Mouse (Mus musculus): Measurements from ENCODE around the gene Apol9b. TPM values are rescaled to one million over a fixed set of nuclear protein-coding genes. Genes with fewer than 3 reads are reported as not detected.
A peak's percentile ranks its signal among the peaks of the same experiment; 100 is the strongest.
"Not testable (repeated sequence)": the region's sequence is repeated elsewhere in the genome, so short reads cannot be mapped to it uniquely, and the experiment has no call there.

Apol9b gene
- total RNA-seq (2021), result under 1 TPM in 1 of 2 experiments, not detected in 1; 0.41 TPM

GRCm38 (mm10) chr15:77728739-77729138 lies at the start of gene Apol9b:
Apol9b (plus strand) TSS chr15:77729039.
- not testable (repeated sequence) for DNase-seq

- DNase-seq, result peak; percentile 71
Observed at GRCm38 (mm10) chr15:77683944-77684343, 44.9 kb upstream of the Apol9b start.

GRCm38 (mm10) chr15:77691532-77692311 lies 37.1 kb upstream of the Apol9b start:
- not testable (repeated sequence) for DNase-seq

- peak; percentile 28 for DNase-seq
Observed at GRCm38 (mm10) chr15:77694687-77695295, 34.0 kb upstream of the Apol9b start.

- DNase-seq, result not testable (repeated sequence)
Observed at GRCm38 (mm10) chr15:77698656-77699055, 30.2 kb upstream of the Apol9b start, which contains the start of gene Apol7e. Apol7e (plus strand) TSS chr15:77698857.

GRCm38 (mm10) chr15:77705306-77705705 lies 23.5 kb upstream of the Apol9b start:
- not testable (repeated sequence) for DNase-seq

GRCm38 (mm10) chr15:77708936-77709335 lies 19.9 kb upstream of the Apol9b start:
- DNase-seq, result not testable (repeated sequence)

GRCm38 (mm10) chr15:77718240-77718639 lies 10.6 kb upstream of the Apol9b start:
- not testable (repeated sequence) for DNase-seq

- not testable (repeated sequence) for DNase-seq
Observed at GRCm38 (mm10) chr15:77721509-77721908, 7.3 kb upstream of the Apol9b start.

GRCm38 (mm10) chr15:77724208-77724911 lies 4.5 kb upstream of the Apol9b start:
- not testable (repeated sequence) for DNase-seq

GRCm38 (mm10) chr15:77725393-77726020 lies 3.3 kb upstream of the Apol9b start:
- DNase-seq, result peak; percentile 71

- DNase-seq, result not testable (repeated sequence)
Observed at GRCm38 (mm10) chr15:77727139-77727538, 1.7 kb upstream of the Apol9b start.

- DNase-seq, result not testable (repeated sequence)
Observed at GRCm38 (mm10) chr15:77727745-77728144, 1.1 kb upstream of the Apol9b start.

GRCm38 (mm10) chr15:77731605-77732004 lies 2.8 kb downstream of the Apol9b start:
- no peak for DNase-seq

- not testable (repeated sequence) for DNase-seq
Observed at GRCm38 (mm10) chr15:77732851-77733250, 4.0 kb downstream of the Apol9b start.

- peak; percentile 54 for DNase-seq
Observed at GRCm38 (mm10) chr15:77733380-77733779, 4.5 kb downstream of the Apol9b start.

GRCm38 (mm10) chr15:77733903-77734302 lies 5.1 kb downstream of the Apol9b start:
- not testable (repeated sequence) for DNase-seq

GRCm38 (mm10) chr15:77740511-77741297 lies 11.9 kb downstream of the Apol9b start:
- DNase-seq, result peak; percentile 3

- not testable (repeated sequence) for DNase-seq
Observed at GRCm38 (mm10) chr15:77741556-77741955, 12.7 kb downstream of the Apol9b start.

- DNase-seq, result no peak
Observed at GRCm38 (mm10) chr15:77744632-77745031, 15.8 kb downstream of the Apol9b start.

GRCm38 (mm10) chr15:77745081-77745480 lies 16.2 kb downstream of the Apol9b start:
- no peak for DNase-seq

- DNase-seq, result no peak
Observed at GRCm38 (mm10) chr15:77746326-77746725, 17.5 kb downstream of the Apol9b start.
